ENCODE assay signal across 31 mouse cellular contexts in genomic region chr3:92691688-92692087, GRCm38 (mm10). TPM values are rescaled to one million over a fixed set of nuclear protein-coding genes. Genes with fewer than 3 reads are reported as not detected.
"Had no signal": no experiment of that assay in that cellular context is flagged by ENCODE, and none has a peak within 500 bp of the region (broad histone marks: within the 10 kb centered on the region; RNA-seq: fewer than 3 reads in every experiment).

No protein-coding gene starts in this region.

- ATAC-seq: liver, embryonic 12.5 days; midbrain, embryonic 13.5 days; midbrain, embryonic 16.5 days had no signal

- H3K9ac ChIP-seq: kidney, embryonic 15.5 days; limb, embryonic 13.5 days; liver, embryonic 12.5 days; liver, embryonic 15.5 days; lung, embryonic 15.5 days; midbrain, embryonic 13.5 days had no signal

- H3K27me3 ChIP-seq: kidney, embryonic 15.5 days; limb, embryonic 13.5 days; liver, embryonic 12.5 days; liver, embryonic 15.5 days; lung, embryonic 15.5 days; megakaryocyte, embryonic 14.5 days; midbrain, embryonic 13.5 days had no signal

- H3K4me1 ChIP-seq: kidney, embryonic 15.5 days; limb, embryonic 10.5 days; limb, embryonic 13.5 days; liver, embryonic 12.5 days; liver, embryonic 15.5 days; lung, embryonic 15.5 days; megakaryocyte, embryonic 14.5 days; midbrain, embryonic 10.5 days; midbrain, embryonic 13.5 days had no signal

- H3K9me3 ChIP-seq: kidney, embryonic 15.5 days; limb, embryonic 10.5 days; limb, embryonic 13.5 days; liver, embryonic 12.5 days; liver, embryonic 15.5 days; lung, embryonic 15.5 days; megakaryocyte, embryonic 14.5 days; midbrain, embryonic 10.5 days; midbrain, embryonic 13.5 days had no signal

- H3K4me3 ChIP-seq: kidney, embryonic 15.5 days; limb, embryonic 10.5 days; limb, embryonic 13.5 days; liver, embryonic 12.5 days; liver, embryonic 15.5 days; lung, embryonic 15.5 days; megakaryocyte, embryonic 14.5 days; midbrain, embryonic 10.5 days; midbrain, embryonic 13.5 days had no signal

- DNase-seq: kidney, adult 8-10 months; kidney, postnatal 14 days; kidney, postnatal 4 days; layer of hippocampus, adult 9-11 months; liver; lung, adult 18-20 months; lung, postnatal 10 days; lung, postnatal 36 days; retina, postnatal 1 day; thymus, adult 2 months; thymus, postnatal 14 days; thymus, postnatal 4 days had no signal

- H3K4me2 ChIP-seq: kidney, embryonic 15.5 days; limb, embryonic 13.5 days; liver, embryonic 12.5 days; liver, embryonic 15.5 days; lung, embryonic 15.5 days; midbrain, embryonic 13.5 days had no signal

- H3K27ac ChIP-seq: kidney, embryonic 15.5 days; limb, embryonic 10.5 days; limb, embryonic 13.5 days; liver, embryonic 12.5 days; liver, embryonic 15.5 days; lung, embryonic 15.5 days; midbrain, embryonic 10.5 days; midbrain, embryonic 13.5 days; stomach, postnatal 0 days had no signal

- H3K36me3 ChIP-seq: kidney, embryonic 15.5 days; limb, embryonic 10.5 days; limb, embryonic 13.5 days; liver, embryonic 12.5 days; liver, embryonic 15.5 days; lung, embryonic 15.5 days; midbrain, embryonic 10.5 days; midbrain, embryonic 13.5 days had no signal

RNA-seq across cellular contexts. Expression of gene Lce1d, which starts 4.7 kb away (rescaled TPM):
- total RNA-seq: layer of hippocampus, adult 18-20 months; layer of hippocampus, postnatal 25 days; left cerebral cortex, adult 18-20 months; left cerebral cortex, postnatal 25 days; monocyte, adult 5-6 weeks had no signal
- polyA plus RNA-seq: kidney, embryonic 15.5 days; limb, embryonic 10.5 days; limb, embryonic 13.5 days; liver, embryonic 12.5 days; liver, embryonic 15.5 days; lung, embryonic 15.5 days; midbrain, embryonic 10.5 days; midbrain, embryonic 13.5 days; midbrain, embryonic 16.5 days; neural tube, embryonic 11.5 days; neural tube, embryonic 14.5 days; stomach, embryonic 14.5 days had no signal

RNA-seq across cellular contexts. Expression of gene Lce1c, which starts 12.6 kb away (rescaled TPM):
- total RNA-seq: layer of hippocampus, adult 18-20 months; layer of hippocampus, postnatal 25 days; left cerebral cortex, adult 18-20 months; left cerebral cortex, postnatal 25 days; monocyte, adult 5-6 weeks had no signal
- polyA plus RNA-seq: kidney, embryonic 15.5 days; limb, embryonic 10.5 days; limb, embryonic 13.5 days; liver, embryonic 12.5 days; liver, embryonic 15.5 days; lung, embryonic 15.5 days; midbrain, embryonic 10.5 days; midbrain, embryonic 13.5 days; midbrain, embryonic 16.5 days; neural tube, embryonic 11.5 days; neural tube, embryonic 14.5 days; stomach, embryonic 14.5 days had no signal

RNA-seq across cellular contexts. Expression of gene Lce1e, which starts 17.2 kb away (rescaled TPM):
- total RNA-seq: layer of hippocampus, adult 18-20 months; layer of hippocampus, postnatal 25 days; left cerebral cortex, adult 18-20 months; left cerebral cortex, postnatal 25 days; monocyte, adult 5-6 weeks had no signal
- polyA plus RNA-seq: kidney, embryonic 15.5 days; limb, embryonic 10.5 days; limb, embryonic 13.5 days; liver, embryonic 12.5 days; liver, embryonic 15.5 days; lung, embryonic 15.5 days; midbrain, embryonic 10.5 days; midbrain, embryonic 13.5 days; midbrain, embryonic 16.5 days; neural tube, embryonic 11.5 days; neural tube, embryonic 14.5 days; stomach, embryonic 14.5 days had no signal

RNA-seq across cellular contexts. Expression of gene Lce1a2, which starts 21.6 kb away (rescaled TPM):
- total RNA-seq: layer of hippocampus, adult 18-20 months; layer of hippocampus, postnatal 25 days; left cerebral cortex, adult 18-20 months; left cerebral cortex, postnatal 25 days; monocyte, adult 5-6 weeks had no signal
- polyA plus RNA-seq: kidney, embryonic 15.5 days; limb, embryonic 10.5 days; limb, embryonic 13.5 days; liver, embryonic 12.5 days; liver, embryonic 15.5 days; lung, embryonic 15.5 days; midbrain, embryonic 10.5 days; midbrain, embryonic 13.5 days; midbrain, embryonic 16.5 days; neural tube, embryonic 11.5 days; neural tube, embryonic 14.5 days; stomach, embryonic 14.5 days had no signal

RNA-seq across cellular contexts. Expression of gene Lce1f, which starts 28.5 kb away (rescaled TPM):
- total RNA-seq: layer of hippocampus, adult 18-20 months; layer of hippocampus, postnatal 25 days; left cerebral cortex, adult 18-20 months; left cerebral cortex, postnatal 25 days; monocyte, adult 5-6 weeks had no signal
- polyA plus RNA-seq: kidney, embryonic 15.5 days; limb, embryonic 10.5 days; limb, embryonic 13.5 days; liver, embryonic 12.5 days; liver, embryonic 15.5 days; lung, embryonic 15.5 days; midbrain, embryonic 10.5 days; midbrain, embryonic 13.5 days; midbrain, embryonic 16.5 days; neural tube, embryonic 11.5 days; neural tube, embryonic 14.5 days; stomach, embryonic 14.5 days had no signal
